Mouse (Mus musculus): Measurements from ENCODE around the gene Mcf2l.

GRCm38 (mm10) chr8:12912011-12912410, 38.4 kb downstream of the Mcf2l start:
- no peak for TF ChIP-seq CTCF (conservative IDR thresholded peaks at IDR 0.05; ENCODE audit: low read length)
- TF ChIP-seq POU5F1 (IDR thresholded peaks at IDR 0.05; ENCODE audit: borderline replicate concordance, low read length) = no peak
- TF ChIP-seq NANOG (IDR thresholded peaks at IDR 0.05; ENCODE audit: borderline replicate concordance, low read length) = no peak

Measured in E14TG2a.4 (cell line).